Mouse (Mus musculus) gastrocnemius, postnatal 14 days (tissue): ENCODE measurements around the gene Cul5. TPM values are rescaled to one million over a fixed set of nuclear protein-coding genes. Genes with fewer than 3 reads are reported as not detected.

Source experiments
- DNase-seq: peaks from one replicate; pipeline ENCODE4 v3.0.0; 2021; ENCODE audit warnings: mixed read lengths
- intact Hi-C: fragments of 180-260 bp; cut with DNase I; formaldehyde crosslinking; loops from one replicate; pipeline ENCODE4 v1.15.1; 2025; ENCODE audit warnings: low total_unique reads
- long read RNA-seq, 2 experiments: library from polyadenylated mRNA; stranded (forward); transcript quantifications; one replicate each; pipeline ENCODE4 v2.0.0; 2021
- total RNA-seq, 2 experiments: library from RNA; stranded (reverse); gene quantifications; 2 replicates each; pipeline ENCODE4 v1.2.3; 2021

Cul5 gene
- 10 to 100 TPM; 52.3 to 53.6 TPM for total RNA-seq
- long read RNA-seq, experiment 1, full-length matches to known transcripts: 20 of 29 reads
- long read RNA-seq, experiment 1, partial matches to known transcripts: 8 of 29 reads
- long read RNA-seq, experiment 1, other reads (novel, unspliced or antisense): 1 of 29 reads
- long read RNA-seq, experiment 2, transcript Cul5-201 (19 exons, 3,585 nt): major isoform, 34 of 50 reads
- long read RNA-seq, experiment 2, partial matches to known transcripts: 9 of 50 reads
- long read RNA-seq, experiment 2, other reads (novel, unspliced or antisense): 7 of 50 reads

- DNase-seq: no peak
- intact Hi-C loops: no loop called here
Observed at GRCm38 (mm10) chr9:53669680-53670219, at the start of gene Cul5. Gene Cul5 (minus strand): TSS chr9:53670014.

GRCm38 (mm10) chr9:53705992-53706696, 36.3 kb upstream of the Cul5 start, which contains the start of gene Rab39:
Gene Rab39 (minus strand): TSS chr9:53706232.
- intact Hi-C loops: no loop called here
- peak; percentile 69 for DNase-seq

- intact Hi-C loops: no loop called here
- peak; percentile 4 for DNase-seq
Observed at GRCm38 (mm10) chr9:53705491-53705991, 35.7 kb upstream of the Cul5 start.

- DNase-seq: no peak
- intact Hi-C loops: no loop called here
Observed at GRCm38 (mm10) chr9:53702991-53703390, 33.2 kb upstream of the Cul5 start.

GRCm38 (mm10) chr9:53700496-53700895, 30.7 kb upstream of the Cul5 start:
- DNase-seq: no peak
- intact Hi-C loops: no loop called here

GRCm38 (mm10) chr9:53695846-53696245, 26.0 kb upstream of the Cul5 start:
- intact Hi-C loops: no loop called here
- no peak for DNase-seq

- DNase-seq: no peak
- intact Hi-C loops: no loop called here
Observed at GRCm38 (mm10) chr9:53693718-53694117, 23.9 kb upstream of the Cul5 start.

- intact Hi-C loops: no loop called here
- DNase-seq: no peak
Observed at GRCm38 (mm10) chr9:53691745-53692670, 22.2 kb upstream of the Cul5 start.

GRCm38 (mm10) chr9:53680851-53681250, 11.0 kb upstream of the Cul5 start:
- intact Hi-C loops: no loop called here

GRCm38 (mm10) chr9:53676921-53677320, 7.1 kb upstream of the Cul5 start:
- DNase-seq: no peak
- intact Hi-C loops: no loop called here

More at GRCm38 (mm10) chr9:53680851-53681250, 11.0 kb upstream of the Cul5 start:
- DNase-seq: no peak

- DNase-seq: peak; percentile 58
- intact Hi-C loops: no loop called here
Observed at GRCm38 (mm10) chr9:53673571-53673970, 3.8 kb upstream of the Cul5 start.

GRCm38 (mm10) chr9:53667020-53667669, 2.7 kb downstream of the Cul5 start:
- intact Hi-C loops: no loop called here
- peak; percentile 95 for DNase-seq

GRCm38 (mm10) chr9:53666665-53667019, 3.2 kb downstream of the Cul5 start:
- no peak for DNase-seq
- intact Hi-C loops: no loop called here

- DNase-seq: no peak
- intact Hi-C loops: no loop called here
Observed at GRCm38 (mm10) chr9:53665428-53665827, 4.4 kb downstream of the Cul5 start.

GRCm38 (mm10) chr9:53664819-53665218, 5.0 kb downstream of the Cul5 start:
- no peak for DNase-seq
- intact Hi-C loops: no loop called here

- intact Hi-C loops: no loop called here
- no peak for DNase-seq
Observed at GRCm38 (mm10) chr9:53634796-53635195, 35.0 kb downstream of the Cul5 start.

- no peak for DNase-seq
- intact Hi-C loops: no loop called here
Observed at GRCm38 (mm10) chr9:53615246-53615645, 54.6 kb downstream of the Cul5 start.

GRCm38 (mm10) chr9:53614286-53614685, 55.5 kb downstream of the Cul5 start:
- intact Hi-C loops: no loop called here

More at GRCm38 (mm10) chr9:53614286-53614685, 55.5 kb downstream of the Cul5 start:
- DNase-seq: no peak
